Mouse (Mus musculus) G1E (cell line): Measurements from ENCODE around the gene Casp3. TPM values are rescaled to one million over a fixed set of nuclear protein-coding genes. Genes with fewer than 3 reads are reported as not detected.

Experiments
- ATAC-seq: 2 replicates; pipeline ENCODE4 v1.8.0; 2016; ENCODE audit warnings: mild to moderate bottlenecking; ENCODE audit not compliant: insufficient number of reproducible peaks, poor library complexity, low FRiP score, severe bottlenecking; ENCODE audit errors: extremely low read depth
- DNase-seq: peaks from one replicate; pipeline ENCODE4 v3.0.0; 2012; ENCODE audit warnings: low spot score
- H3K27me3 ChIP-seq: 2 replicates; pipeline ENCODE4 v1.6.1; 2012; ENCODE audit warnings: mild to moderate bottlenecking, low read length, inconsistent platforms; ENCODE audit not compliant: insufficient read depth
- H3K36me3 ChIP-seq: replicated peaks from 2 replicates; pipeline ENCODE3; 2012; ENCODE audit warnings: mild to moderate bottlenecking, inconsistent platforms
- H3K4me1 ChIP-seq: 2 replicates; pipeline ENCODE4 v1.6.1; 2012; ENCODE audit warnings: low read depth, low read length, inconsistent platforms, mixed read lengths; ENCODE audit not compliant: insufficient read depth
- H3K4me3 ChIP-seq: 2 replicates; pipeline ENCODE4 v1.5.1; 2012; ENCODE audit warnings: low read depth, mild to moderate bottlenecking, inconsistent platforms, low read length, moderate library complexity, mixed read lengths
- H3K9me3 ChIP-seq: replicated peaks from 2 replicates; pipeline ENCODE4 v1.6.1; 2012; ENCODE audit warnings: inconsistent platforms
- CTCF ChIP-seq: IDR thresholded peaks from 2 replicates; pipeline ENCODE4 v1.5.1; 2012; ENCODE audit warnings: low read depth, low read length, inconsistent platforms, mixed read lengths
- GATA1 ChIP-seq: IDR thresholded peaks from 2 replicates; pipeline ENCODE4 v1.6.1; 2012; ENCODE audit warnings: borderline replicate concordance, low read length, inconsistent platforms, mixed read lengths
- GATA2 ChIP-seq: IDR thresholded peaks from 2 replicates; pipeline ENCODE4 v1.6.1; 2012; ENCODE audit warnings: low read depth, low read length, inconsistent platforms, borderline replicate concordance
- POLR2AphosphoS5 ChIP-seq: IDR thresholded peaks from 2 replicates; pipeline ENCODE4 v1.6.1; 2012; ENCODE audit warnings: low read depth, low read length, inconsistent platforms; ENCODE audit not compliant: insufficient replicate concordance
- TAL1 ChIP-seq: conservative IDR thresholded peaks from 2 replicates; pipeline ENCODE4 v1.6.1; 2012; ENCODE audit warnings: low read depth, low read length, inconsistent platforms, mixed read lengths
- polyA plus RNA-seq: library from polyadenylated mRNA; stranded (reverse); fragments of >175 nt; gene quantifications from 2 replicates; pipeline ENCODE4 v1.2.3, GENCODE M21; 2012
- total RNA-seq, 2 experiments: library from RNA; stranded (forward) in 1 of 2; stranded (reverse) in 1 of 2; fragments of 200-1000 nt in 1 of 2; fragments of >200 nt in 1 of 2; fragmentation: Nextera tagmentation in 1 of 2; gene quantifications; 2 replicates each; pipeline ENCODE4 v1.2.3; 2014 to 2017

The Casp3 gene
- total and polyA plus RNA-seq, 3 experiments = 38.8 to 390 (median 102) TPM

GRCm38 (mm10) chr8:46686664-46687336, 69.7 kb downstream of the Casp3 start:
- ATAC-seq = peak; percentile 99
- H3K4me1 ChIP-seq = peaks cover 5% of the 10 kb centered on the region

More at GRCm38 (mm10) chr8:46686664-46687336, 69.7 kb downstream of the Casp3 start:
- Histone ChIP-seq H3K27me3 (0 out of 2 replicates have a peak, but pooled peaks cover 5% of the 10 kb centered on the region), H3K36me3 (no peaks in the 10 kb centered on the region), H3K4me3 (peak overlapping the region; percentile 71), H3K9me3 (no peaks in the 10 kb centered on the region)
- peak; percentile 82 for DNase-seq
- TF ChIP-seq GATA1 (no peak), POLR2AphosphoS5 (no peak), CTCF (no peak), GATA2 (no peak), TAL1 (no peak)

Other genes with a start within 250 kb of the Casp3 start
- gene Acsl1, start 146.3 kb upstream of the Casp3 start, total RNA-seq (2014; fragmentation: Nextera tagmentation) = 143 and 149 TPM in 2 replicates
- gene Acsl1, start 146.3 kb upstream of the Casp3 start, total RNA-seq (2017) = 48.6 and 55.0 TPM in 2 replicates
- gene Acsl1, start 146.3 kb upstream of the Casp3 start, polyA plus RNA-seq = 19.4 and 27.0 TPM in 2 replicates
- gene Cenpu, start 65.3 kb upstream of the Casp3 start, total RNA-seq (2014; fragmentation: Nextera tagmentation) = 59.2 and 73.6 TPM in 2 replicates
- 72.1 and 94.1 TPM in 2 replicates for gene Cenpu, start 65.3 kb upstream of the Casp3 start, total RNA-seq (2017)
- gene Cenpu, start 65.3 kb upstream of the Casp3 start, polyA plus RNA-seq = 16.4 and 18.3 TPM in 2 replicates
- gene Primpol, start 79 bp upstream of the Casp3 start, total RNA-seq (2014; fragmentation: Nextera tagmentation) = 137 and 150 TPM in 2 replicates
- 39.6 and 44.2 TPM in 2 replicates for gene Primpol, start 79 bp upstream of the Casp3 start, total RNA-seq (2017)
- gene Primpol, start 79 bp upstream of the Casp3 start, polyA plus RNA-seq = 2.3 and 5.3 TPM in 2 replicates
- gene Irf2, start 122.4 kb downstream of the Casp3 start, total RNA-seq (2014; fragmentation: Nextera tagmentation) = 106 and 111 TPM in 2 replicates
- gene Irf2, start 122.4 kb downstream of the Casp3 start, total RNA-seq (2017) = 8.8 and 13.4 TPM in 2 replicates
- 13.4 and 16.3 TPM in 2 replicates for gene Irf2, start 122.4 kb downstream of the Casp3 start, polyA plus RNA-seq